Mouse (Mus musculus) activated CD4-positive, CD25-positive, alpha-beta regulatory T cell, adult 4 months (primary cell): ENCODE measurements around the gene Hgd. TPM values are rescaled to one million over a fixed set of nuclear protein-coding genes. Genes with fewer than 3 reads are reported as not detected.

ENCODE experiments used
- ATAC-seq: one replicate; pipeline ENCODE4 v1.8.0; 2017
- polyA plus RNA-seq, 2 experiments: library from polyadenylated mRNA; unstranded; fragments of 100-300 nt; shearing (Covaris generic); gene quantifications; one replicate each; pipeline ENCODE4 v1.2.1; 2017

Gene Hgd
- polyA plus RNA-seq, 2 experiments from 2014 or later: not detected

DNA sequence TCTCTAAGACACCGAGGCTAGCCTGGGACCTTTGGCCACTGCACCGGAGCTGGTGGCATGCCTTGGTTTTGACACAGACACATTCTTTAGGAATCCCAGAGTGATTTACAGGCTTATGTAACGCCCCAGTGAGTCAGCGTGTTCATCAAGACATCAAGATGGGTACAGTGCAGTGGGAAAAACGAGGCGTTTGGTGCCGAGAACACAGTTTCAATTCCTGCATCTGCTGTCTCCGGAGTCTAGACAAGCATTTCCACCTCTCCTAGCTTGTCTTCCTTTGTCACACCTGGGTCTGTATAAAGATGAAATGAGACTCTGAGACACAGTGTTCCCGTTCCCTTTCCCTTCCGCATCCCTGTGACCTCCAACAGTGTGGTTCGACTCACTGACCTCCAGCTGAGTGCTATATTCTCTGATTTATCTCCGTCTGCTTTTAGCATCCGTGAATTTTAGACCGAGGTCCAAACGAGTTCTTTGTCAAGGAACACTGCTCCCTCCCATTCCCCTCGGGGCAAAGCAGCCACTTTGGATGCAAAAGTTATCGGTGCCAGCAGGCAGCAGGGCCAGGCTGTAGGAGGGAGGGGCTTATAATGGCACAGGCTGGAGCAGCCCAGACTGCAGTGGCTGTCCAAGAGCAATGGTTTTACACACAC, 96.2 kb downstream of the Hgd start:
- no peak for ATAC-seq

DNA sequence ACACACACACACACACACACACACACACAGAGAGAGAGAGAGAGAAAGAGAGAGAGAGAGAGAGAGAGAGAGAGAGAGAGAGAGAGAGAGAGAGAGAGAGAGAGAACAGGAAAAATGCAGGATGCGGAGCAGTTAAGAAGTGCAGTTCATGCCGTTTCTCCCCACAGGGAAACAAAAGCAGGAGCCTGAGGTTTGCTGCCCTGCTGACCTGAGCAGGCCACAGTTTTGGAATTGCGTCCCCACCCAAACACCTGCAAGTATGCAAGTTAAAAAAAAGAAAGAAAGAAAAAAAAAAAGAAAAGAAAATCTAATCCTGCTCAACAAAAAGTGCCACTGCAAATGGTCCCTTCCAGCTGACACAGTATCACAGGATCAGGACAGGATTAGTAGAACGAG, 96.7 kb downstream of the Hgd start:
- ATAC-seq: no peak

DNA sequence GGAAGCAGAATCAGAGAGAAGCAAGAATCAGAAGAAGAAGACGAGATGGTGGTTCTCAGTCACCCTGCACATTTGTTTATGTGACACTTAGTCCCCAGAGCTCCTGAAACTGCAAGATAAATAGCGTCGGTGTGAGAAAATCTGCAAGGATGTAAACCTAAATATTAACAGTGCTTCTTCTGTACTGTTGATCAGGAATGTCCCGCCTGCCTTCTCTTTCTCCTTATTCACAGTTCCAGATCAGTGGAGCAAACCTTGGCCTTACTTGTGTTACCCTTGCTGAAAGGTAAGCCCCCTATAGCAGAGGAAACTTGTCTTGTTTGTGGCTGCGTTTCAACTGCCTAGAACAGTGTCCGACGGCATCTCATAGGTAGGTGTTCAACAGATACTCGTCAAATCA, 97.6 kb downstream of the Hgd start:
- ATAC-seq: no peak

DNA sequence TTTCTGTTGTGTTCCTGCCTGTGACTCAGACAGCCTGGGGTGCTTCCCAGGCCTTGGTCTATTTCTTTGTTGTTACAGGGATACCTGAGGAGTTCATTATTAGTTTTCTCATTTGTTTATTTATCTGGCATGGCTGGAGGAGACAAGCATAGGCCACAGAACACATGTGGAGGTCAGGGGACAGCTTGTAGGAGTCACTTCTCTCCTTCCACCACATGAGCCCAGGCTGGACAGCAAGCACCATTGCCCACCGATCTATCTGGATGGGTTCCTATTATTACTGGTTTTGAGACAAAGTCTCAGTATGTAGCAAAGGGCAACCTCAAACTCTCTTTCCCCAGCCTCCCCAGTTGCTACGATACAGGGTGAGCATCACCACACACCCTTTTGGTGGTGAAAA, 100.3 kb downstream of the Hgd start:
- ATAC-seq: no peak

DNA sequence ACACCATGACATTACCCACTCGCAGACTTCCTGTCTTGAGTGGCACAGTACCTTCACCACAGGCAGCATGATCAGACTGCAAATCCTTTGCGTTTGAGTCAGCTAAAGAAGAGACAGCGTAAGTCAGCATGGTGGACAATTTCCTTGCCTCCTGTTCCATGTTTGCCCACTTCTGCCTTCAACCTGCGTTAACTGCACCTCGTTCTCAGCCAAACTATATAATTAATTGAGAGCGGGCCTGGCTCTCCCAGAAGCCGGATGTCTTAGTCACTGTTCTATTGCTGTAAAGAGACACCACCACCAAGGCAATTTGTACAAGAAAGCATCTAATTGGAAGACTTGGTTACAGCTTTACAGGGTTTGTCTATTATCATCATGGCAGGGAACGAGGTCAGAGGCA, 100.9 kb downstream of the Hgd start:
- ATAC-seq: no peak

Other genes with a start within 250 kb of the Hgd start
- gene Stxbp5l, start 195.2 kb upstream of the Hgd start, polyA plus RNA-seq: under 1 TPM in 1 of 2 experiments, not detected in 1; 0.52 TPM
- gene Gtf2e1, start 40.4 kb upstream of the Hgd start, polyA plus RNA-seq: 10 to 100 TPM; 10.3 to 12.9 TPM
- 10 to 100 TPM; 10.5 to 13.3 TPM for gene Rabl3, start 40.3 kb upstream of the Hgd start, polyA plus RNA-seq
- gene Ndufb4, start 74.3 kb downstream of the Hgd start, polyA plus RNA-seq: 10 to 100 TPM; 47.3 to 60.5 TPM
- under 1 TPM in 1 of 2 experiments, not detected in 1; 0.62 TPM for gene Fstl1, start 196.7 kb downstream of the Hgd start, polyA plus RNA-seq